Mouse (Mus musculus) adrenal gland, postnatal 4 days (tissue): ENCODE data around the gene Entr1. TPM values are rescaled to one million over a fixed set of nuclear protein-coding genes. Genes with fewer than 3 reads are reported as not detected.
"Not testable (repeated sequence)": the region's sequence is repeated elsewhere in the genome, so short reads cannot be mapped to it uniquely, and the experiment has no call there.

Experiments
- DNase-seq, 2 experiments: peaks; one replicate each; pipeline ENCODE4 v3.0.0; 2021 to 2022; ENCODE audit warnings: low spot score in 2 of 2, mixed read lengths in 2 of 2
- total RNA-seq, 2 experiments: library from RNA; stranded (reverse); gene quantifications; 2 replicates each; pipeline ENCODE4 v1.2.3; 2021

Entr1 gene
- total RNA-seq, 2 experiments from 2014 or later, result 88.3 to 93.8 TPM

DNA sequence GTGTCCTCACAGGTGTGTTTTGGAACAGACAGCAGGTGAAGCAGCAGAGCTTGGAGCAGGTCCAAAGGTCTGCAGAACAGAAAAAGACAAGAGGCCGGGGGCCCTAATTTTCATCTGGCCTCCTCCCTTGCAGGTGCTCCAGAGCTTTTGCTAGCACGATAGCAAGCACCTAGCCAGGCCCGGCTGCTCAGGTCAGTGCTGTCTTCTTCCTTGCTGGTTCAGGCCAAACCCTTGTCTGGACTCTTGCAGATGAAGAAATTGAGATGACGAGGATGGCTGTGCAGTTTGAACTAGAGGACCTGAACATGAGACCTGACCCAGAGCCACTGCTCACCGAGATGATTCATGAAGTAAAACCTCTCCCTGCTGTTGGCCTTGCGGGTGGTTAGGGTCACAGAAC, 2.5 kb upstream of the Entr1 start:
- no peak for DNase-seq

GRCm38 (mm10) chr2:26390954-26391353, 1.8 kb upstream of the Entr1 start:
- no peak for DNase-seq

DNA sequence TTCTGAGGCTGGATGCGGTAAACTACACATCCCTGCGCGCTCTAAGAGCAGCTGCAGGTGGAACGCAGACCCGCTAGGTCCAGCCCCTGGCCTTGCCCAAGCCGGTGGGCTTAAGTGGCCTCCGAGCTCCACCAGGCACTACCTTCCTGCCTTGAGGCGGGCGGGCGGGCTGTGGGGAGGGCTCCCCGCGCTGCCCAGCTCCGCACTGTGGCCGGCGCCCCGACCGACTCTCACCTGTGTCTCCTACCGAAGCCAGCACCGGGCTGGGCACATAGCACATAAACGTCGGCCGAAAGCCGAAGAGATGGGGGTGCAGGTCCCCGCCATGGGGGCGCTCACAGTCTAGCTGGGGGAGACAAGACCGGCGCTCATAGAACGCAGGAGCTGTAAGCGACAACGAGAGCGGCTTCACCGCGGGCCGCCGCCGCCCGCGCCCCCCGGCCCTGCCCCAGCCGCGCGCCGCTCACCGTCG, 398 bp downstream of the Entr1 start:
- no peak for DNase-seq

- no peak for DNase-seq
Measured at GRCm38 (mm10) chr2:26387713-26388112, 1.4 kb downstream of the Entr1 start.

GRCm38 (mm10) chr2:26380871-26381270, 8.2 kb downstream of the Entr1 start:
- not testable (repeated sequence) for DNase-seq

DNA sequence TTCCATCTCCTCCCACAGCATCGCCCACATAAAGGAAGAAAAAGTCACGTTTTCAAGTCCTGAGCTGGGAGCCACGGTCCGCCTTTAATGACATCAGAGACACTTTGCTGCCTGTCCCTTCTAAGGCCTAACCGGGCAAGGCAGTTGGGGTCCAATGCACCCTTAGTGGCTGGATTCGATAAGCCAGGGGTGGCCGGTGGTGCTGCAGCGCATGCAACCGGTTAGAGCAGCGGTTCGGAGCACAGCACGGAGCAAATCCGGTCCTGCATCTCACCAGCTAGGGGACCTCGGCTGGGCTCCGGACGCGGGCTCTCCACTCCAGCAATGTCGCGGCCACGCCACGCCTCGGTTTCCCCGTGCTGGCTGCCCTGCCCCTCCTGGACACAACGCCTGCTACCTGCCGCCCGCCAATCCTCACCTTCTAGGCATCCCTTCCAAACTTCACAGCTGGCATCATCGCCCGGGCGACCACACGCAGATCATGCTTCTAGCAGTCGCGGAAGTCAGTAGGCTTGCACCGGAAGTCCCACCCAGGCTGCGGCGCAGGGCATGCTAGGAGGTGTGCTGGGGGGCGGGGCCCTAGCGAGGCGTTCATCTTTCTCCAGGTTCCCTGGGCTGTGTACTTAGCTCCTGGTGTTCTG, 8.9 kb downstream of the Entr1 start, which contains the start of gene Snapc4:
Snapc4 (minus strand) TSS at position 523 of the 641 bp plus-strand sequence.
- DNase-seq, result peak; percentile 57 to 72

DNA sequence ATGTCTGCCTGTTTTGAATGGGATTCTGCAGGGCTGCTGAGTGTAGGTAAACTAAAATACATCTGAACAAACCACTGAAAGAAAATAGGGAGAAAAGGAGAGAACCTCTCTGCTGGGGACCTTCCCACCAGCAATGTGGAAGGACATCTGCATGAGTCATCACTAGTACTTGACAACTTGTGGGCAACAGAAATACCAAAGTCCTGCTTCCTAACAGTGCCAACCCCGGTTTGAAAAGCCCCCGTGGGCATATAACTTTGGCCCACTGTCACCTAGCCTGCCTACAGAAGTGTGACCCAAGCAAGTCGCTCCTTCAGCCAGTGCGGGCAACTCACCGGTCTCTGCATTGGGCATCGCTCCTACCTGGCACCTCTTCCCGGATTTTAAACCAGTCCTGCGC, 16.7 kb downstream of the Entr1 start:
- no peak for DNase-seq

DNA sequence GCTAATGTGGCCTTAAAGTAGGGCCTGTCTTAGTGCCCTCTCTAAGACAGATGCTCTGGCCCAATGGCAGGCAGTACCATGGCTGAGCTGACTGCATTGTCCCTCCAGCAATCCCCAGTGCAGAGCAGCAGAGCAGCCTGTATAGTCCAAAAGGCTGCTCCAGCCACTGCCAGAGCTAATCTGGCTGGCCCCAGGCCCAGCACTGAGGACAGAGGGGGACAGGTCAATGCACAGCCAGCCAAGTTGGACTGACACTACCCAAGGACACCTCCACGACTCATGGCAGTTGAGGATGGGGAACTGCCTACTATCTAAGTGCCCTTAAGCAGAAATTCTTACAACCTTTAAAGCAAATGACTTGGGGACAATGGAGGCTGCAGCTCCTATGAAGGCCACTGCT, 20.5 kb downstream of the Entr1 start:
- DNase-seq, result no peak

GRCm38 (mm10) chr2:26367911-26368310, 21.2 kb downstream of the Entr1 start:
- DNase-seq, result no peak

- DNase-seq, result peak; percentile 46 to 57
Measured at GRCm38 (mm10) chr2:26364738-26365465, 24.2 kb downstream of the Entr1 start.

GRCm38 (mm10) chr2:26363481-26363880, 25.6 kb downstream of the Entr1 start:
- DNase-seq, result no peak

DNA sequence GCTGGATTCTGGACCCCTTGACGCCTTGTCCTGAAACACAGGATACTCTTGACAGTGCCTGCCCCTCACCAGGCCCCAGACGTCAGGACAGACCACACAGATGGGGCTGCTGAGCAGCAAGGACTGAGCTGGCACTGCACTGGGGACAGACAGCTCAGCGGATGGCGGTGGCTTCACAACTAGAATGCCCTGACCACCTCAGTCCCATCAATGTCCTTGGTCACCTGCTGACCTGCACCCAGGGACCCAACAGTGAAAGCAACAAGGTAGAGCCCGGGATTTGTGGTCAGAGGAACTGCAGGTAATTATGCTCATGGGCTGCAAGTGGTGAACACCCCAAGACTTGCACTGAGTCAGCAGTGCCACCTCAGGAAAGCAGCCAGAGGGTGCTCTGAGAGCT, 26.1 kb downstream of the Entr1 start:
- no peak for DNase-seq

DNA sequence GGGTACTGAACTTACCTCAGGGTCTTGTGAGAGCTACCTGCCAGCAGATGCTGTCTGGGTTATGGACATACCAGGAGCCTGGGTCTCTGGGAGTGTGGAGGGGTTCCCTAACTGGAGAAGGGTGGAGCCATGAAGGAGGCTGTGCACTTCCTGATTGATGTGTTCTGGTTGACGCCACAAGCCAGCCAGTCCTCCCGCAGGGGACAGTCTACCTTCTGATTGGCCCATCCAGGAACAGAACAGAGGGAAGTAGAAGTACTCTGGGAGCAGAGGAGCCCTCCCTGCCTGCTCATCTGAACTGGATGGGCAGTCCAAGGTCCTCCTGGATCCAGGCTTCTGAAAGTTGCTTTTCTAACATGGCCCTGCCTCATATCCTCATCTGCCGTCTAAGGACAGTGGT, 28.3 kb downstream of the Entr1 start, which contains the start of gene Card9:
Card9 (minus strand) TSS at position 147 of the 400 bp plus-strand sequence.
- DNase-seq, result no peak

GRCm38 (mm10) chr2:26359983-26360382, 29.1 kb downstream of the Entr1 start:
- DNase-seq, result no peak

DNA sequence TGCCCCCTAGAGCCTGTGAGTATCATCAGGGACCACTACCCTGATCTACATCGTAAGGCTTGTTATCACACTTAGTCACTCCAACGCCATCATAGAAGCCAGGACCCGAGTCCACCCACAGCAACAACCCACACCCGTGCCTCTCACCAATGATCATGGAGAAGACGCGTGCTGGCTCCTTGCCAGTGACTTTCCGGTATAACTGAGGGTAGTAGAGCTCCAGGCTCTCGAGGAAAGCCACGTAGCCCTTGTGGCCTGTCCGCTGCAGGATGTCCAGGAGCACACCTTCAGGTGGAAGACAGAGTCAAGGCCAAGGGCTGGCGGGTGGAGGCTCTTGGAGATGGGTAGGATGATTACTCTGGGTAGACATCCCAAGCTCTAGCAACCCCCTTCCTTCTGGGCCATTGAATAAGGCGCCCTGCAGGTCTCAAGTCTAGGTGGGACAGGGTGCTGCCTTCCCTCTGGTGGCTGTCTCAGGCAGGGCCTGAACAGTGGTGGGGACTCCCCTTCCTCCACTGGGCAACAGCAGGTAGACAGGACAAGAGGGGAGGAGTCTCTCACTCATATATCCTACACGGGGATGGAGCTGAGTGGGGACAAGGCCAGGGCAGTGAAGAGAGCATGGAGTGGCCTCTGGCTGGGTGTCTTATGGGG, 30.3 kb downstream of the Entr1 start:
- no peak for DNase-seq

DNA sequence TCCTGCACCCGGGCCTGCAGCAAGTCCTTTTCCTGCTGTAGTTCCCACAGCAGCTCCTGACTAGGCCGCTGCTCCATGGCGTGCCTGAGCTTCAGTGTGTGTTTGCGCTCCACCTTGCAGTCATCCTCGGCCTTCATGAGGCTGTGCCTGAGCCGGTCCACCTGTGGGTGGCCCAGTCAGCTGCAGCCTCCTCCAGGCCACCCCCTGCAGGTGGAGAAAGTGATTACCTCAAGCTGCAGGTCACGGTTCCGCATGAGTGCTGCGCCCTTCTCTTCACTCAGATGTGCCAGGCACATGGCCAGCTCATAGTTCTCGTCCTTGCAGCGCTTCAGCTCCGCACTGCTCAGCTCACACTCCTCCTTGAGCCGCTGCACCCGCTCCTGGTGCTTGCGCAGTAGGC, 31.6 kb downstream of the Entr1 start:
- no peak for DNase-seq

- no peak for DNase-seq
Measured at GRCm38 (mm10) chr2:26356678-26357077, 32.4 kb downstream of the Entr1 start.

DNA sequence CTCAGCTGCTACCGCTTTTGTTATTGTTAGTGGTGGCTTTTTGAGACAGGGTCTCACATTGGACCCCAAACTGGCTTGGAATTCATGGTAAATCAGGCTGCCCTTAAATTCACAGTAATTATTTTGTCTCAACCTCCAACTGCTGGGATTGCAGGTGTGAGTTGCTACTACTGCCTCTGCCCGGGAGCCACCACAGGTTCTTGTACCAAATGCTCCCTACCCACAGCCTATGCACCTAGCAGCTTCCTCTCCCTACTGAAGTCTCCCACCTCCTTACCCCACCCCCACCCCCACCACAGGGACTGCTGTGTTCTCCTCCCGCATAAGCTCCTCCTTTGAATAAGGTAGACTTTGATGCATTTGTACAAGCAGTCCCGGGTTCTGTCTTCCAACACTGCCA, 32.9 kb downstream of the Entr1 start:
- no peak for DNase-seq

DNA sequence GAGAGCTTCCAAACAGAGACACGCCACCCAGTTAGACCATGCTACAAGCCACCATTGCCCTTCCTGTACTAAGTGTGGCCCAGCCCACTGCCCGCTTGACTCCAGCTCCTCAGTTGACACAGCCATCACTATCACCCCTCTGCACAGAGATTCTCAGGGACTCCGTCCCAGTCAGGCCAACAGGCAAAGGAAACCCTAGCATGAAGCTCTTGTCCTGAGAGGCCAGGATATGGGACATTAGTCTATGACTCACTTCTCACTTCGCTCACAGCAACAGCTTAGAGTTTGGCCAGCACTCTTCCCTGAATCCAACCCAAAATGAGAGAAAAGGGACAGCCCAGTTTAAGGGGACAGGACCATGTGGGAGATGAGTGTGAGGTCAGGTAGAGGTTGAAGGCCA, 34.7 kb downstream of the Entr1 start:
- no peak for DNase-seq

GRCm38 (mm10) chr2:26353066-26353980, 35.8 kb downstream of the Entr1 start:
- no peak for DNase-seq

DNA sequence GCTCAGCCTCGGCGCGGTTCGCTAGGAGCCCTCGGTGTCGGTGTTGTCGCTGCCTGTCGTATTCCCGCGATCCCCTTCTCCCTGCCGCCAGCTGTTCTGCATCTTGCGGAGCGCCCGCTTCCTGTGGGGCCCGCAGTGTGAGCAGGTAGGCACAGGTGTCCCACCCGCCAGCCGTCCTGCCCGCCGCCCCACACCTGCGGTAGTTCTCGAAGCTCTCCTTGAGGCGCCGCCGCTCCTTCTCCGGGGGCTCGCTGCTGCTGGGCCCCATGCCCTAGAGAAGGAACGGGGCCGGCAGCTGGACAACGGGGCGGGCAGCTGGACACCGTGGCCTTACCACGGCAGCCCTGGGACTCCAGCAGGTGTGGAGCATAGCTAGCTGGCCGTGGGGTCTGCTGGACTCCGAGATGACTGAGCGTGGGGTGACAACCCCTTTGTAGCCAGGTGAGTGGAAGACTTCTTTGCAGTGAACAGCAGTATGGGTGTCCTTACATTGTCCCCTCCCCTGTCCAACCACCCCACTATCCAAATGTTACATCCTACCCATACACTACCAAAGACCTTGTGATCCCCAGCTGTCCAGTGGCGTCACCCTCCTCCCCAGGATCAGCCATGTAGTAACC, 36.7 kb downstream of the Entr1 start:
- DNase-seq, result no peak
